Mouse (Mus musculus) olfactory bulb, adult 2 months (tissue): ENCODE measurements around the gene Tdrd3.

Source experiments
- CTCF ChIP-seq: fragments of 200-500 bp; IDR thresholded peaks from 2 replicates; pipeline ENCODE4 v1.5.1; 2012; ENCODE audit warnings: low read depth, mild to moderate bottlenecking, low read length, moderate library complexity; ENCODE audit not compliant: insufficient read depth
- POLR2A ChIP-seq: fragments of 200-500 bp; IDR thresholded peaks from 2 replicates; pipeline ENCODE4 v1.6.1; 2012; ENCODE audit warnings: mild to moderate bottlenecking, low read depth, low read length, moderate library complexity; ENCODE audit not compliant: insufficient read depth

DNA sequence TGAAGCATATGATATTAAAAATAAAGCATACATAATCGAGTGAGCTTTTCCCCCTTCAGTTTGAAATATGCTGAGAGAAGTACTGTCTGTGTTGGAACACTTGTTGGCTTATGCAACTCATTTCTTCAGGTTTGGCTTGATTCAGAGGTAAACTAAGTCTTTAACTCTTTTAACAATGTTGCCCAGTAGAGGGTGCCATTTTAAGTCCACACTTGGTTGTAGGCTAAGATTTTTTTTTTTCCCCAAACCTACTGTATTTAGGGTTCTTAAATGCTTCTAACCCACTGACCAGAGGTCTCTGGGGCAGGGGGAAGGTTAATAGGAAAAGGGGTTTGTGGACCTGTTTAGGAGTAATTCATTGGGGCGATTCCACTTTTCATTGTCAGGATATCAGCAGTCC lies 33.4 kb upstream of the Tdrd3 start:
- no peak for TF ChIP-seq POLR2A
- TF ChIP-seq CTCF = no peak
